Mouse (Mus musculus) embryonic facial prominence, embryonic 12.5 days (tissue): Measurements from ENCODE around the gene B2m. TPM values are rescaled to one million over a fixed set of nuclear protein-coding genes. Genes with fewer than 3 reads are reported as not detected.

Experiments
- polyA plus RNA-seq: library from polyadenylated mRNA; unstranded; fragments of >200 nt; fragmentation: Nextera tagmentation; extraction: Ambion mirVana; gene quantifications from 2 replicates; pipeline ENCODE4 v1.2.1, GENCODE M21; 2016

B2m gene
- polyA plus RNA-seq, 1 experiment from 2014 or later, result 174 TPM

Other genes starting within 250 kb of the B2m start
- 72.1 and 78.6 TPM in 2 replicates for gene Ctdspl2, start 191.7 kb upstream of the B2m start, polyA plus RNA-seq
- 0.19 and 0.40 TPM in 2 replicates for gene Mageb3, start 191.6 kb upstream of the B2m start, polyA plus RNA-seq
- gene Eif3j1, start 119.1 kb upstream of the B2m start, polyA plus RNA-seq, result 13.5 and 14.3 TPM in 2 replicates
- 11.8 and 12.1 TPM in 2 replicates for gene Spg11, start 29.3 kb upstream of the B2m start, polyA plus RNA-seq
- not detected in 2 replicates for gene Trim69, start 13.0 kb downstream of the B2m start, polyA plus RNA-seq
- not detected in 2 replicates for gene Patl2, start 38.5 kb downstream of the B2m start, polyA plus RNA-seq
- gene Terb2, start 38.6 kb downstream of the B2m start, polyA plus RNA-seq, result not detected in 2 replicates
- 18.9 and 24.9 TPM in 2 replicates for gene Sord, start 87.1 kb downstream of the B2m start, polyA plus RNA-seq
- gene Duox2, start 150.8 kb downstream of the B2m start, polyA plus RNA-seq, result 0.05 and 0.08 TPM in 2 replicates
- not detected in 2 replicates for gene Duoxa2, start 151.2 kb downstream of the B2m start, polyA plus RNA-seq
- 0.55 and 0.70 TPM in 2 replicates for gene Duoxa1, start 166.0 kb downstream of the B2m start, polyA plus RNA-seq
- gene Duox1, start 168.0 kb downstream of the B2m start, polyA plus RNA-seq, result 0.24 and 0.32 TPM in 2 replicates
- gene Shf, start 221.5 kb downstream of the B2m start, polyA plus RNA-seq, result 6.5 and 6.9 TPM in 2 replicates